Mouse (Mus musculus): ENCODE results near the gene Cpa5.

DNA sequence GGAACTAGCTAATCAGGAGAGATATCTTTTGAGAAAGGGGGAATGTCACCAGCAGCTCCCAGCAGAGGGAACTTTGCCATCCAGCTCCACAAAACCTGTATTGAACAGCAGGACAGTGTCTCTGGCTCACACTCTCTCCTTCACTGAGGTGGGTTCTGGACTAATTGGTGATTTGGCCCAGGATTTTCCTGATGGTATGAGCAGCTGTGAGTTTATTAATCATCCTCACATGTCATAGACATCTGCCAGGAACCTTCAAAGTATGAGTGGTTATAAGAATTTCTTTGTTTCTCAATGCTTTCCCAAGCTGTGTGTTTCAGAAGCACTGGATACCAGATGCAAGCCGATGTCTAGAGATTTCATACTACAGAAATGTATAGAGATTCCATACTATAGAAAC, 35.9 kb upstream of the Cpa5 start:
- TF ChIP-seq CTCF (IDR thresholded peaks at IDR 0.05; ENCODE audit: insufficient read depth, low read length): no peak
- no peak for TF ChIP-seq POLR2A (IDR thresholded peaks at IDR 0.05; ENCODE audit: borderline replicate concordance, extremely low read depth, low read depth, low read length)
